Mouse (Mus musculus): ENCODE data around the gene Hist1h1d.
A peak's percentile ranks its signal among the peaks of the same experiment; 100 is the strongest.
"Not testable (repeated sequence)": the region's sequence is repeated elsewhere in the genome, so short reads cannot be mapped to it uniquely, and the experiment has no call there.

The Hist1h1d gene

DNA sequence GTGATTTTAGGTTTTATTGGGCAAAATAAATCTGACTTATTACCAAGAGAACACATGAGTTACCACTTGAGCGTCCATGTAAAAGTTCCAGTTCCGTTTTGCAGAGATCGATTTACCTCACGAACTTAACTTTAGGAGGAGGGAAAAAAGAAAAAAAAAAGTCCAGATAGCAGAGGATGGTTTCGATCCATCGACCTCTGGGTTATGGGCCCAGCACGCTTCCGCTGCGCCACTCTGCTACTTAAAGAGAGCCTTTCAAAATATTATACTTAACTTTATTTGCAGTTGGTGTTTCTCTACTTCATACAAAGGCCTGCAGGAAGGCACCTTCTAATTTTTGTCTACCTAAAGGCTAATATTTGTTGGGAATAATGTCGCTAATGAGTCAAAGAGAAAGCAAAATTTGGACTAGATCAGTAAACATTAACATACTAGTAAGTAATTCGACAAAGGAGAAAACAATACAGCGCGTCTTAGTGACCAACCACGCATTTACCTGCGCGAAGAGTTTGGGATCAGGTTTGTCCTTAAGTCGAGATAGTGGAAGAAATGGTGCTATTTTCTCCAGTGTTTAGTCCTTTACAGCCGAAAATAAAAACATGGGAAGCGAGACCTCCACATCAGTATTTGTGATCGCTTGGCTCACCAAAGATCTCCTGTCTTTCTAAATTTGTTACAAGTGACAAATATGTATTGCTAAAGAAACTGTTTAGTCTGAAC is 22.7 kb upstream of the Hist1h1d start:
- DNase-seq = peak; percentile 78

DNA sequence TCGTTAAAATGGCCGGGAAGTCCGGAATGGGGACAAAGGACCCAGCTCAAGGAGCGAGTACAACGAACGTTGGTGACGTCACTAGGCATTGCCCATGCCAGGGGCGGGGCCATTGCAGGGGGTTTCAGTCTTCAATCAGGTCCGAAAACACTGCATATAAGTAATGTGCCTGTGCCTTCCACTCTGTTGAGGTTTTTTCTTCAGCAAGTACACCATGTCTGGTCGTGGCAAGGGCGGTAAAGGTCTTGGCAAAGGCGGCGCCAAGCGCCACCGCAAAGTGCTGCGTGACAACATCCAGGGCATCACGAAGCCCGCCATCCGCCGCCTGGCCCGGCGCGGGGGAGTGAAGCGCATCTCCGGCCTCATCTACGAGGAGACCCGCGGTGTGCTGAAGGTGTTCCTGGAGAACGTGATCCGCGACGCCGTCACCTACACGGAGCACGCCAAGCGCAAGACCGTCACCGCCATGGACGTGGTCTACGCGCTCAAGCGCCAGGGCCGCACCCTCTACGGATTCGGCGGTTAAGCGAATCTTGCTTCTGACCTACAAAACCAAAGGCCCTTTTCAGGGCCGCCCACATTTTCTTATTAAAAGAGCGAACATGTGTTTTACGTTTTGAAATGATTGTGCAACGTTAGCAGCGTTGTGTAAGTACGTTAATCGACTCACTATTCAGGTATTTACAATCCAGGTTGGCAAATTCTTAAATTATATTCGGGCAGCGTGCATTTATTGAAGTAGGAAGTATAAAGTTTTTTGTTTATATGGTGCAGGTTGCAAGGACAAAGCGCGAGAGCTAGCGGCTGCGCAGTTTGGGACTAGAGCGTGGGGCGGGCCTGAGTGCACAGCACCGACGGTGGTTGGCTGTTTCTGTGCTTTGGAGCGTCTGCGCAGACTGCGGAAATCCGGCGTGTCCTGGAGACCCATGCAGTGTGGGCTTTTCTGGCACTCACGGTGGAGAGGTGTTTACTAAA is 21.9 kb upstream of the Hist1h1d start, which contains the start of gene Hist1h4h:
TSS of gene Hist1h4h (plus strand) at position 150 of the 975 bp plus-strand sequence.
- peak; percentile 99 for DNase-seq

DNA sequence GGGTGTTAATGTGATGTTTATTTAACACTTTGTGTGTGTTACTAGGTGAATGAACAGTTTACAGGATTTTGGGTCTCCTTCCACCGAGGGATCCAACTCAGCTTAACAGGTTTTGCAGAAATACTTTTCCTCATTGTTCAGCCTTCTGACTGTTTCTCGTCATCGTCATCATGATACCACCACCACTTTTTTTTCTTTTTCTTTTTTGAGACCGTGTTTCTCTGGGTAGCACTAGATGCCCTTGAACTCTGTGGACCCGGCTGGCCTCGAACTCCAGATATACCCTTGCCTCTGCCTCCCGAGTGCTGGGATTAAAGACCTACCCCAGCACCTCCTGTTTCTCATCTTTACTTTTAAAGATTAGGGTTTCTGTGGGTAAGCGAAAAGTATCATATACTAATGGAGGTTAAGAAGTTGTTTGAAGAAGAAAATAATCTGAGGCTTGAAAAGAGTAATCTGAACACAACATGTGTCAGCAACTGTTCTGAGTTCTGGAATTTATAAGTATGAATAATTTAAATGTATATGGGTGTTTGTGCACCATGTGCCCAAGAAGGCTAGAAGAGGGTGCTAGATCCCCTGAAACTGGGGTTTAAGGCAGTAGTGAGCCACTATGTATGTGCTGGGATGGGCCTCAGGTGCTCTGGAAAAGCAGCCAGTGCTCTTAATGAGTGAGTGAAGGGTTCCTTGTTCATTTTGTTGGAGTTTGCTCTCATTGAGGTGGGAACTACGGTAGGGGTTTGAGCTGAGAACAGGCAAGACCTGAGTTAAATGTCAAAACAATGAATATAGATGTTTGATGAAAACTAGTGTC is 20.6 kb upstream of the Hist1h1d start:
- DNase-seq = no peak

DNA sequence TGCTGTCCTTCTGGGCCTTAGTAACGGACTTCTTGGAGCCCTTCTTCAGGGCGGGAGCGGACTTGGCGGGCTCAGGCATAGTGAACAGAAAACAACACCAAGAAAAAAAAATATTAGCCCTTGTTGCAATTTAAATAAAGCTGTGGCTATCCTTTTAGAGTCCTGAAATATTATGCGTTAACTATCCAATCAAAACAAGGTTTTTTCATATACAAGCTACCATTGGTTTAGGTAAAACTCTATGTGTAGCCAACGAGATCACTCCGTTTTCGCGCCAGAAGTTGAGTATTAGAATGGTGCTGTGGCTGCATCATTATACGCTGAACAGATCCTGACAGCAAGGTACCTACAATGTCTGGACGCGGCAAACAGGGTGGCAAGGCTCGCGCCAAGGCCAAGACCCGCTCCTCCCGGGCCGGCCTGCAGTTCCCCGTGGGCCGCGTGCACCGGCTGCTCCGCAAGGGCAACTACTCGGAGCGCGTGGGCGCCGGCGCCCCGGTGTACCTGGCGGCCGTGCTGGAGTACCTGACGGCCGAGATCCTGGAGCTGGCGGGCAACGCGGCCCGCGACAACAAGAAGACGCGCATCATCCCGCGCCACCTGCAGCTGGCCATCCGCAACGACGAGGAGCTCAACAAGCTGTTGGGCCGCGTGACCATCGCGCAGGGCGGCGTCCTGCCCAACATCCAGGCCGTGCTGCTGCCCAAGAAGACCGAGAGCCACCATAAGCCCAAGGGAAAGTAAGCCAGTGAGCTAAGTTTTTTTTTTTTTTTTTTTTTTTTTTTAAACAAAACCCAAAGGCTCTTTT is 19.3 kb upstream of the Hist1h1d start, which contains the start of gene Hist1h2af:
TSS of gene Hist1h2af (plus strand) at position 347 of the 808 bp plus-strand sequence.
- DNase-seq = peak; percentile 80

DNA sequence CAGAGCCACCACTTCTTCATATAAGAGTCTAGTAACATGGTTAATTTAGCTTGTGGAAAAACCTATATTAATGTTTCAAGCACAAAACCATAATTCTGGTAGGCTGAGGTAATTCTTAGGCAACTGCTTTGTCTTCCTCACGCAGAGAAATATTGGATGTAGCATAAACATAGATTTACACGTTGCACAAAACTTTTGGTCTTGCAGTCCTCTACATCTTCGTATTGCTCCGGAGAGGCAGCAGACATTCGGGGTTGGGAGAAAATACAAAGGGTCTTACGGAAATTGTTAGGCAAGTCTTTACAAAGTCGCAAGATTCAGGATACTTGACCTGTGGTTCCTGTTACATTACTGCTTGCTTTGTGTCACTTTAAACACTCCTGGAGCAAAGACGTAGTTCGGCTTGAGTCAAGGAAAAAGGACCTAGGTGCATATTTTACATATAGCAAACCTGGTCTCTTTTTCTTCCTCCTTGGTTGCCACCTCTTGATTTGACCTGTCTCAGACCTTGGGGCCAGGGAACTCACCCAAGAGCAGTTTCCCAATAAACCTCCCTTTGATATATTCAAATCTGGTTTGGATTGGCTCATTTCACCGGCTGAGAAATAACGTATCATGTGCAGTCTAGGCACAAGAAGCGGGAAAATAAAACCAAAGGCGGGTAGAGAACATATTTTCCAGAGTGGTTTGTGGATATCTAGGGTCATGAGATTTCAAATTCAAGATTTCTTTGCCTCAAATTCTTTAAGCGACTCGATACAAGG is 18.5 kb upstream of the Hist1h1d start:
- DNase-seq = no peak

DNA sequence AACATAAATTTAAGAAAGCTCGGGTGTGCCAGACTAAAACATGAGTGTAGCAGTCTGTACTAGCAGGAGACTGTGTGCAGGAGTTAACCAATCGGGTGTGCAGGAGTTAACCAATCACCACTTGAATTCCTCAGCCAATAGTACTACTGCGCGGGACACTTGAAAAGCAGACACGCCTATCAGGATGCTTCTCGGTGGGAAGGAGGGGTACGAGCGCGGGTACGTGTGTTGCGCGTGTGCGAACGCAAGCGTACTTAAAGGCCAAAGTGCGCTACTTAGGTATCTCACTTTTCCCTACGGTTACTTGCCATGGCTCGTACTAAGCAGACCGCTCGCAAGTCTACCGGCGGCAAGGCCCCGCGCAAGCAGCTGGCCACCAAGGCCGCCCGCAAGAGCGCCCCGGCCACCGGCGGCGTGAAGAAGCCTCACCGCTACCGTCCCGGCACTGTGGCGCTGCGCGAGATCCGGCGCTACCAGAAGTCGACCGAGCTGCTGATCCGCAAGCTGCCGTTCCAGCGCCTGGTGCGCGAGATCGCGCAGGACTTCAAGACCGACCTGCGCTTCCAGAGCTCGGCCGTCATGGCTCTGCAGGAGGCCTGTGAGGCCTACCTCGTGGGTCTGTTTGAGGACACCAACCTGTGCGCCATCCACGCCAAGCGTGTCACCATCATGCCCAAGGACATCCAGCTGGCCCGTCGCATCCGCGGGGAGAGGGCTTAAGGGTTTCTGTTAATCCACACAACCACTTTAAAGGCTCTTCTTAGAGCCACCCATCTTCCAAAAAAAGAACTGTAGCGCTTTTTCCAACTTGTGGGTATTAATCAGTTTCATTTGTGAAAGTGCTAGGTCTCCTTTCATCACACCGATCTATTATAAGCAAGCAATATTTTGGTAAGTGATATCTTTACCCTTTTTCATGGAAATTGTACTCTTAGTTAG is 17.7 kb upstream of the Hist1h1d start, which contains the start of gene Hist1h3g:
TSS of gene Hist1h3g (plus strand) at position 286 of the 939 bp plus-strand sequence.
- peak; percentile 93 for DNase-seq

DNA sequence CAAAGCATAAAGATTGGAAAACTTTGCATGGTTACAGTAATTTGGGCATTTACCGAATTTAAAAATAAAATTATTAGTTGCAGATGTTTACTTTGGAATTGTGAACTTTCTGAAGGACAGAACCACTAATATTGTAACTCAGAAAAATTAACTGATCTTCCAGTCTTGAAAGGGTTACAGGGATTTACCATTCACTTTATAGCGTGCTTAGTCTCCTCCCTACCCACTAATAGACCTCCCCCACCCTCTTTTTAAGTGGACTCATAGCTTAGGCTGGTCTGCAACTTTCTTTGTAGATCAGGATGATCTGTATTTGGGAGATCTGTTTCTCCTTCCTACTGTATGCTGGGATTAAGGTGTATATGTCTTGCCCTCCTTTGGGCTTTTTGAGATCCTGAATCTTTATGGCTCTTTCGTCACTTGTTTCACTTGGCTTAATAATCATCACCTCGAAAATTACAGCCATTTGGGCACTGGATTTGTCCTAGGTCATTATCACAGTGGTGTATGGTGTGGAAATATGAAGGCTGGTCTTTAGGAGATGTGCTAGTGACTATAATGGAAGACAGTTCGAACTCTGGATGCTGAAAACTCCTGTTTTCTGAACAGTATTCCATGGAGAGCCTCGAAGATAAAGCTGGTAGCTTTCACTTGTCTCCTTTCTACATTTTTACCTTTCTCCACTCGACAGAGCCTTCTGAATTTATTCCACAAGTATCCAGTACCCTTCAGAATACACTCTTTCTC is 16.8 kb upstream of the Hist1h1d start:
- DNase-seq = no peak

DNA sequence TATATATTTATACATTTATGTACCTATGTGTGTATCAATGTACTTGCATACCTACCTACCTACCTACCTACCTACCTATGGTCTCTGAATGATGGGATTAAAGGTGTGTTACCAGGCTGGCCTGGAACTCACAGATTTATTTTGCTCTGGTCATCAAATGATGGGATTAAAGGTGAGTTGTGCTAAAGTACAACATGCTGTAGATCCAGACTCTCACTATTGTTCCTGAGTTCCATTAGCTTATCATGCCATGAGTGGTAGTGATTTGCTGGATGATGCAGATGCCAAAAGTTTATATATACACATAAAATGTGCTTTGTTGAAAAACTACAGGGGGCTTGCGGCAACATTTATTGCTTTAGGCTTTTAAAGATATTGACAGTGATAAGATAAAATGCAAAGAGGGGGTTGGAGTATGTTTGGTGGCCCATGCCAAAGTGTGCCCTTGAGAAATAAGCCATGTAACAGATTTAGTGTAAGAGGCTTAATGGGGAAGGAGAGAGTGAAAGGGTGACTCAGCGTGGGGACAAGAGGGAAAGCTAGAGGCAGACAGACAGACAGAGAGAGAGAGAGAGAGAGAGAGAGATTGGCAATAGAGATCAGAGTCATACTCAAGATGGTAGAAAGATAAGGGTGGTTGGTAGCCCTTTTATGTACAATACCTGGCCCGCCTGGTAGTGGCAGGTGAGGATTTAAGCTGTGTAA is 15.9 kb upstream of the Hist1h1d start:
- no peak for DNase-seq

DNA sequence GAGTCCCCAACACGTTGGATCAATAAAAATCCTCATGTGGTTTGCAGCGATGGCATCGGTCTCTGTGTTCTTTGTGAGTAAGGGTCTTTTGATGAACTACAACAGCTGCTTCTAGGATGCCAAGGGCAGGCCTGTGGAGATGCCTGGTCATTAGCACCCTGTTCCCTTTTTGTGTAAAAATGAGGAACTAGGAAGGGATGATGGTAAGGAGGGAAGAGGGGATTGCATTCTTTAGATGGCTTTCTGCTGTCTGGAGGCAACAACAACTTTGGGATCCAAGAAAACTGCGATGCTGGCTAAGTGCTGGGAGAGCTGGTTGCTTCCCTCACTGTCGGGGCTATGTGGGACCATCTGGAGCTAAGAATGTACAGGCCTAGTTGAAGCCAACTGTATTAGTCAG is 14.8 kb upstream of the Hist1h1d start:
- DNase-seq = no peak

DNA sequence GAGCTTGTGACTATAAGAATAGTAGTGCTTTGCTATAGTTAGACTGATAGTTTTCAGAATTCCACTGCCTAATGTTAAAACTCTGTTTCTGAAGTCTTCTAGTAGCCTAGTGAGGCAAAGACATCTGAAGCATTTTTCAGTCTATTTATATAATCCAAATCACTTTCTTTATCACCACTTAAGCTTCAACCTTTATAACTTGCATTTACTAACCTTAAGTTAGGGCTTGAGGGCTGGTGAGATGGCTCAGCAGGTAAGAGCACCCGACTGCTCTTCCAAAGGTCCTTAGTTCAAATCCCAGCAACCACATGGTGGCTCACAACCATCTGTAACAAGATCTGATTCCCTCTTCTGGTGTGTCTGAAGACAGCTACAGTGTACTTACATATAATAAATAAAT is 13.2 kb upstream of the Hist1h1d start:
- DNase-seq = not testable (repeated sequence)

DNA sequence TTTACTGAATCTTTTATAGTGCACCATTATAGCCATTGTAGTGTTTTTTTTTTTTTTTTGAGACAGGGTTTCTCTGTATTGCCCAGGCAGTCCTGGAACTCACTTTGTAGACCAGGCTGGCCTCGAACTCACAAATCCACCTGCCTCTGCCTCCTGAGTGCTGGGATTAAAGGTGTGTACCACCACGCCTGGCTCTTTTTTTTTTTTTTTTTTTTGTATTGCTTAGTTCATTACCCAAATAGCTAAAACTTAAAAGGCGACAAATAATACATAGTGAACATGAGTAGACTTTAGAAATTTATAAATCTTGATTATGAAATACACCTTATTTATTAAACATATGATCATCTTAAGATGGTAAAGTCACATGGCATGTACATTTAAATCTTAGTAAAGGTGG is 11.6 kb upstream of the Hist1h1d start:
- DNase-seq = no peak

DNA sequence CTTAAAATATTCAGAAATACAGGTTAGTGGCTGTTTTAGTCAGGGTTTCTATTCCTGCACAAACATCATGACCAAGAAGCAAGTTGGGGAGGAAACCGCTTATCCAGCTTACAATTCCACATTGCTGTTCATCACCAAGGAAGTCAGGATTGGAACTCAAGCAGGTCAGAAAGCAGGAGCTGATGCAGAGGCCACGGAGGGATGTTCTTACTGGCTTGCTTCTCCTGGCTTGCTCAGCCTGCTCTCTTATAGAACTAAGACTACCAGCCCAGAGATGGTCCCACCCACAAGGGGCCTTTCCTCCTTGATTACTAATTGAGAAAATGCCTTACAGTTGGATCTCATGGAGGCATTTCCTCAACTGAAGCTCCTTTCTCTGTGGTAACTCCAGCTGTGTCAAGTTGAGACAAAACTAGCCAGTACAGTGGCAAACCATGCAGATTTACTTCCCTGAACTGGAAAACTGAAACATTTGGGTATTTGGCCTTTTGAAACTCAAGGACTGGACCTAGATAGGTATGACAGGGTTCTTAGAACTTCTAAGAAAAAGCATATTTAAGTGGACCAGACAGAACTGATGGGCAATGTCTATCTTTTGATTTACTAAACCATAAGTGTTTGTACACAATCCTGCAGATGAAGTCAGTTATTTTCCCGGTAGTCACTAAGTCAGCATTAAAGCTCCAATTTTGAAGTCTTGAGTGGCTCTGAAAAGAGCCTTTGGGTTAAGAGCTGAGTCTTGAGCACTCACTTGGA is 10.7 kb upstream of the Hist1h1d start:
- DNase-seq = not testable (repeated sequence)

DNA sequence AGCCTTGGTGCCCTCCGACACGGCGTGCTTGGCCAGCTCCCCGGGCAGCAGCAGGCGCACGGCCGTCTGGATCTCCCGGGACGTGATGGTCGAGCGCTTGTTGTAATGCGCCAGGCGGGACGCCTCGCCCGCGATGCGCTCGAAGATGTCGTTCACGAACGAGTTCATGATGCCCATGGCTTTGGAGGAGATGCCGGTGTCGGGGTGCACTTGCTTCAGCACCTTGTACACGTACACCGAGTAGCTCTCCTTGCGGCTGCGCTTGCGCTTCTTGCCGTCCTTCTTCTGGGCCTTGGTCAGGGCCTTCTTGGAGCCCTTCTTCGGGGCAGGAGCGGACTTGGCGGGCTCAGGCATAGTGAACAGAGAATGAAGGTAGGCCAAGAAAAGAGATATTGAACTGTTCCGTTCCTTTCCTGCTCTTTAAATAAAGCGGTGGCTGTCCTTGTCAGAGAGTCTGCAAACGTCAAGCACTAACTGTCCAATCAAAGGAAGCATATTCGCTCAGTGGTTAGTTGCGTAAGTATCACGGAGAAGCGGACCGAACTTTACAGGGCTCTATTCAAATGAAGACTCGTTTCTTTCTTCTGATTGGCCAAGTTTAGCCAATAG is 10.0 kb upstream of the Hist1h1d start, which contains the start of gene Hist1h2bh:
TSS of gene Hist1h2bh (minus strand) at position 394 of the 609 bp plus-strand sequence.
- peak; percentile 81 for DNase-seq

DNA sequence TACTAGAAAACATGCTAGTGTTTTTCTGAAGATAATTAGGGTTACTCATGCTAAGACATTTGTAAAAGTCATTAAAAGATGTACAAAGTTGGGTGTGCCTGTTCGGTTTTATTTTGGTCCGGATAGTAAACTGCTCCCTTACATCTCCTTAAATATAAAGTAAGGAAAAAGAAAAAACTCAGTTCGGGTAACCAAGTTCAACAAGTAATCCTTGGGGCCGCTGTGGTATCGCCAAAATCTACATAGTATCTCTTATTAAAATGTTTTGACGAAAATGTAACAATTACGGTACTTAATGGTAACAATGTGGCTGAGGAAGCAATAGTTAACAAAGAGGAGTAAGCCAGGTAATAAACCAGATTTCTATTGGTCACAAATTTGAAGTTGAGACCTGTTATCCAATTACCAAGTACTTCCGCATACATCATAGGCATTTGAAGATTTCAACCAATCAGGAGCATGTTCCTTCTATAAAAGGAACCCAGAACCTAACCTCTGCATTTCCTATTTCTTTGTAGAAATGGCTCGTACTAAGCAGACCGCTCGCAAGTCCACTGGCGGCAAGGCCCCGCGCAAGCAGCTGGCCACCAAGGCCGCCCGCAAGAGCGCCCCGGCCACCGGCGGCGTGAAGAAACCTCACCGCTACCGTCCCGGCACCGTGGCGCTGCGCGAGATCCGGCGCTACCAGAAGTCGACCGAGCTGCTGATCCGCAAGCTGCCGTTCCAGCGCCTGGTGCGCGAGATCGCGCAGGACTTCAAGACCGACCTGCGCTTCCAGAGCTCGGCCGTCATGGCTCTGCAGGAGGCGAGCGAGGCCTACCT is 8.9 kb upstream of the Hist1h1d start, which contains the start of gene Hist1h3f:
TSS of gene Hist1h3f (plus strand) at position 88 of the 822 bp plus-strand sequence.
- DNase-seq = peak; percentile 84

DNA sequence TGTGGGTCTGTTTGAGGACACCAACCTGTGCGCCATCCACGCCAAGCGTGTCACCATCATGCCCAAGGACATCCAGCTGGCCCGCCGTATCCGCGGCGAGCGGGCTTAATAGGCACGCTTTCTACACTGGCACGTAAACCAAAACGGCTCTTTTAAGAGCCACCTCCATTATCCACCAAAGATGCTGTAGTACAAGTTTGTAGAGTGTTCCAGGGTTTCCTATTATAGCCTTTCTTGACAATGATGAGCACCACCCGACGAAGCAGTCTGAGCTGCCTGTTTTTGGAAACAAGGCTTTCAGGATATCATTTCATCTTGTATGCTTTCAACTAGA is 8.3 kb upstream of the Hist1h1d start:
- DNase-seq = not testable (repeated sequence)

DNA sequence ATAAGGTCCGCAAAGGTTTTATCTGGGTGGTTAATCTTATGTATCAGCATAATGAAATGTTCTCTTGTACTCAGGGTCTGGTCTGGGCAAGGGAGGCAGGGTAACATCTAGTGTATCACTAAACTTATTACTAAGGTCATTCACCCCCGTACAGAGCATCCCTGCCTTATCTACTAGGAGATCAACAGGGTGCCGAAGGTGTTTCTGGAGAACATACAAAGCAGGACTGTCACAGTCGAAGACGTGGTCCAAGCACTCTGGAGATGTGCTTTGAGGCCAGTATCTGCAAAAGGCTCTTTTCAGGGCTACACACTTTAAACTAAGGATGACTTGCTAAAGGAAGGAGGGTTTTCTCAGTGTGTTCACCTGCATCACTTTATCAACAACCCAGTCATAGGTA is 6.4 kb upstream of the Hist1h1d start:
- DNase-seq = no peak

Measured in lung, postnatal 10 days (tissue).